Mouse (Mus musculus) midbrain, embryonic 11.5 days (tissue): ENCODE data around the gene Bcar3. TPM values are rescaled to one million over a fixed set of nuclear protein-coding genes. Genes with fewer than 3 reads are reported as not detected.

Source experiments
- ATAC-seq: fragments of 200-750 bp; cut with Nextera tagmentation; 2 replicates; pipeline ENCODE4 v1.8.0; 2017; ENCODE audit warnings: moderate TSS enrichment, moderate library complexity; ENCODE audit not compliant: low FRiP score
- DNase-seq: peaks from one replicate; pipeline ENCODE4 v3.0.0; 2015; ENCODE audit warnings: low spot score; ENCODE audit errors: missing footprints
- H3K27ac ChIP-seq: fragments of 300-500 bp; sonication (generic); 2 replicates; pipeline ENCODE4 v1.5.1; 2014; ENCODE audit warnings: low read depth, low read length
- H3K27me3 ChIP-seq: fragments of 300-500 bp; sonication (generic); 2 replicates; pipeline ENCODE4 v1.6.1; 2014; ENCODE audit warnings: mild to moderate bottlenecking, low read length, moderate library complexity, mixed read lengths; ENCODE audit not compliant: control insufficient read depth, insufficient read depth
- H3K36me3 ChIP-seq: fragments of 300-500 bp; sonication (generic); 2 replicates; pipeline ENCODE4 v1.6.1; 2014; ENCODE audit warnings: mild to moderate bottlenecking, low read length, moderate library complexity, mixed read lengths; ENCODE audit not compliant: control insufficient read depth, insufficient read depth
- H3K4me1 ChIP-seq: fragments of 300-500 bp; sonication (generic); 2 replicates; pipeline ENCODE4 v1.6.1; 2014; ENCODE audit warnings: low read length; ENCODE audit not compliant: control insufficient read depth, insufficient read depth
- H3K4me2 ChIP-seq: fragments of 300-500 bp; sonication (generic); 2 replicates; pipeline ENCODE4 v1.6.1; 2014; ENCODE audit warnings: mild to moderate bottlenecking, moderate library complexity
- H3K4me3 ChIP-seq: fragments of 300-500 bp; sonication (generic); 2 replicates; pipeline ENCODE4 v1.5.1; 2014; ENCODE audit warnings: low read depth, low read length
- H3K9ac ChIP-seq: fragments of 300-500 bp; sonication (generic); 2 replicates; pipeline ENCODE4 v1.6.1; 2014; ENCODE audit warnings: low read length
- H3K9me3 ChIP-seq: fragments of 300-500 bp; sonication (generic); 2 replicates; pipeline ENCODE4 v1.6.1; 2016; ENCODE audit warnings: low read length; ENCODE audit not compliant: control insufficient read depth
- WGBS: fragments of 180-500 bp; shearing (Covaris S2); extraction: QIAGEN DNeasy Blood & Tissue Kit; methylation state at CpG from one replicate; pipeline ENCODE4 v1.1.7; 2014; 5-methylcytosine and 5-hydroxymethylcytosine counted together
- polyA plus RNA-seq: library from polyadenylated mRNA; unstranded; fragments of >200 nt; fragmentation: Nextera tagmentation; extraction: Ambion mirVana; gene quantifications from 2 replicates; pipeline ENCODE4 v1.2.1, GENCODE M21; 2014

Gene Bcar3
- polyA plus RNA-seq, 1 experiment from 2014 or later: 16.7 TPM

DNA sequence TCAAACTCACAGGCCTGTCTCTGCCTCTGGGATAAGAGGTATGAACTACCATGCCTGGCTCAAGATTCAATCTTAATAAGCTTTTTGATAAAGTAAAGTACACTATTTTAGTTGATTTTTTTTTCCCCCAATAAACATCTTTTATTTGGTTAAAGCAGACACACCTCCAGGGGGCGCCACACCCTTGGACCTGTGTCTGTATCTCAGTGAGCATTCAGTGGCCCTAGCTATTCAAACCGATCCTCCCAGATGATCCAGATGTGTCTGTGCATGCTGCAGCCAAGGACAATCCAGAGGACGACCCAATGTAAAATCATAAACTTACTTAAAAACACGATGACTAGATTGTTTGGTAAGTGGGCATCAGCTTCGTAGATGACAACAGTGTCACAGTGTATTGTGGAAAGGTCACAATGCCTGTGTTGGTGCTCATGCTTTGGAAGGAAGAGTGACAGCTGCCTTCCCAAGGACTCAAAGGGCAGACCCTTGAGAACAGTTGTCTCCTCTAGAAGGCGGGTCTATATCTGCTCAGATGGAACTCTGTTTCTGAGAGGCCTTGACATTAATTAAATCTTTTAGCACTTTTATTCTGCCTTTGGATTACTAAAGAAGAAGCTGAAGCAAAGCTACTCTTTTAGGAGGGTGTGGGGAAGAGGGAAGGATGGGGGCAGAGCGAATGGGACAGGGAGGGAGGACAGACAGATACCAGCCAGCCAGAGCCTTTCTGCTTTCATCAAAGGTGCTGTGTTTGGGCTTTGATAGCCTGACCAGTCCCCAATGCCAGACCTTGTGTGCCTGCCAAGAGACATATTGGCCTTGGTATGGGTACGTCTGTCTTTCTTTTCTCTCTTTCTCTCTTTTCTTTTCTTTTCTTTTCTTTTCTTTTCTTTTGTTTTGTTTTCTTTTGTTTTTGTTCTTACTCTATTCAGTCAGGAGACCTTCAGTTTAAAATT, 141.3 kb downstream of the Bcar3 start:
- 68% methylated on average over 8 of the region's 8 CpGs for WGBS
- no peak overlapping the region for H3K4me3 ChIP-seq
- H3K9ac ChIP-seq: no peak overlapping the region
- DNase-seq (no peak), ATAC-seq (no peak)
- peaks cover 26% of the 10 kb centered on the region for H3K4me1 ChIP-seq
- H3K27me3 ChIP-seq: no peaks in the 10 kb centered on the region
- H3K36me3 ChIP-seq: no peaks in the 10 kb centered on the region
- H3K27ac ChIP-seq: no peak overlapping the region
- H3K9me3 ChIP-seq: no peaks in the 10 kb centered on the region
- no peak overlapping the region for H3K4me2 ChIP-seq

DNA sequence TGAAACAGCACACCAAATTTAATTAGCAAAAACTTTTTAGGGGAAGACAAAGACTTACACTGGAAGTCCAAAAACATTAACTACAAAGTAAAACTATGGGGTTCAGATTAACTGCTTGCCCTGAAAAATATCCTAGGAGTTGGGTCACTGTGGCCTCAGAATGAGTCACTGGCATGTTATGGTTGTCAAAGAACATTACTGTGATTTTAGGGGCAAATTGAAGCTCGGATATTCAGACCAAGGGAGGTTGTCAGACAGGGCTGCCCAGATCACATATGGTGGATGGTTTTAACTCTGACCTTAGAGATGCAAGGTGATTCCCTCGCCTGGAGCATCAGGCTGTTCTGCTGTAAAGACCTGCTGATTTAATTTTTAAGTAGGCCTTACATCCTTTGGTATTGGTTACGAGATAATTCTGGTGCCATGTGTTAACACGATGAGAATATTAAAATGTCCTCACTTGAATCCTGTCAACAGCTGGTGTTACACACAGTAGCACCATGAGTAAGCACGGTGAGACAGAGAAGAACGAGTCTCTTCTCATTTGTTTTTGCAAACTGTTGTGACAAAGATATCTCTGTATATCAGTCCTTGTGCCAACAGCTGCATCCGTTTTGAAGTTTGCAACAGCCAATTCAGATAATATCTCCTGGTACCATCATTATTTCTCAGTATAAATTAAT, 144.3 kb downstream of the Bcar3 start:
- H3K9ac ChIP-seq: no peak overlapping the region
- no peak overlapping the region for H3K27ac ChIP-seq
- H3K4me1 ChIP-seq: peaks cover 20% of the 10 kb centered on the region
- H3K36me3 ChIP-seq: no peaks in the 10 kb centered on the region
- no peaks in the 10 kb centered on the region for H3K9me3 ChIP-seq
- ATAC-seq: peak; percentile 31; the same call in 1 of the 2 replicates
- H3K4me3 ChIP-seq: no peak overlapping the region
- no peak for DNase-seq
- 56% methylated on average over 7 of the region's 7 CpGs for WGBS
- no peak overlapping the region for H3K4me2 ChIP-seq
- H3K27me3 ChIP-seq: no peaks in the 10 kb centered on the region

DNA sequence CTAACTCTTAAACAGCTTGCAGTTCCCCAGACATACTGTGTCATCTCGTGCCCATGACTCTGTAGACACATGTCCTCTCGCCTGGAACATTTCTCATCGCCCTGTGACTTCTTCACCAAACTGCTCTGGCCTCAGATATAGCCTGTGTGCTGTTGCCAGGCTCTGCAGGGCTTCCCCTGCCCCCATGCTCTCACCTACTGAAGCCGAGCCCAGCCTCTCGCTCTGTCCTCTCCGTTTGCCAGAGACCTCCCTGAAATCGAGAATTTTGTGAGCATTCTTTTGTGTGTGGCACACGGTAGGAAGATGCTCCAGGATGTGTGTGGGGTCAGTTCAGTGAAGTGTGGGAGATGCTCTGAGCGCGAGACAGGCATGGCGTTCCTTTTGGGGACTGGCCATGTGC, 151.8 kb downstream of the Bcar3 start:
- 88% methylated on average over 11 of the region's 11 CpGs for WGBS
- H3K9me3 ChIP-seq: no peaks in the 10 kb centered on the region
- H3K4me2 ChIP-seq: no peak overlapping the region
- DNase-seq (no peak), ATAC-seq (no peak)
- H3K4me3 ChIP-seq: no peak overlapping the region
- H3K36me3 ChIP-seq: no peaks in the 10 kb centered on the region
- no peak overlapping the region for H3K9ac ChIP-seq
- H3K27ac ChIP-seq: no peak overlapping the region
- H3K27me3 ChIP-seq: no peaks in the 10 kb centered on the region
- no peaks in the 10 kb centered on the region for H3K4me1 ChIP-seq

DNA sequence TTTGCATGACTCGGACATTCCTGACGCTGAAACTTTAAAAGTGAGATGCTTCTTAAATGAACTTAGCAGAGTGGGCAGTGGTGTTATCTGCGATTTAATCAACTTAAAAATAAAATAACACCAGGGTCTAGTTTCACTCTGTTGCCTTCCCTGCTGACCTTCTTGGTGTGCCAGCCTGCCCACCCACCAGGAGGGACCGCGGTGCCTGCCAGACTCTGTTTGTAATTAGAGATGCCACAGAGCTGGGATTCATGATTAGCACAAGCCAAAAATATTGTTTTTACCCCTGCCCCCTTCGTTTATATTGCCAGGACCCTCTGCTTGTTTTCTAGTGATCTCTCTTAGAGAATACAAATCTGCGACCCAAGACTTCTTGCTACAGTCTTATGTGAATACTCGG, 152.7 kb downstream of the Bcar3 start:
- H3K4me2 ChIP-seq: no peak overlapping the region
- no peak overlapping the region for H3K27ac ChIP-seq
- no peaks in the 10 kb centered on the region for H3K4me1 ChIP-seq
- H3K27me3 ChIP-seq: no peaks in the 10 kb centered on the region
- no peak overlapping the region for H3K4me3 ChIP-seq
- H3K9me3 ChIP-seq: no peaks in the 10 kb centered on the region
- H3K36me3 ChIP-seq: no peaks in the 10 kb centered on the region
- ATAC-seq (no peak), DNase-seq (no peak)
- H3K9ac ChIP-seq: no peak overlapping the region
- 82% methylated on average over 8 of the region's 8 CpGs for WGBS

DNA sequence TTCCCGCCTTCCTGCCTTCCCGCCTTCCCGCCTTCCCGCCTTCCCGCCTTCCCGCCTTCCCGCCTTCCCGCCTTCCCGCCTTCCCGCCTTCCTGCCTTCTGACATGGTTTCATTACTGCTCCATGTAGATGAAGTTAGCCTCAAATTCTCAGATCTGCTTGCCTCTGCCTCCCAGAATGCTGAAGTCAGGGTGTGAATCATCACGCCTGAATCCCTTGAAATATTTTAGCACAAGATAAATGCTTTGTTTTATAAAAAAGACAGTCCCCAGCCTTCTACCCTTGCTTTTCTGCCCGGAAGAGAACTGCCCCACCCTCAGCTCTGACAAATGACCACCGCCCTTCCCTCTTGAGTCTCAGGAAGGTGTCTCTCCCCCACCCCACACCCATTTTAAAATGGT, 154.3 kb downstream of the Bcar3 start:
- no peak overlapping the region for H3K9ac ChIP-seq
- no peak overlapping the region for H3K4me3 ChIP-seq
- H3K27ac ChIP-seq: no peak overlapping the region
- no peaks in the 10 kb centered on the region for H3K9me3 ChIP-seq
- H3K4me2 ChIP-seq: no peak overlapping the region
- no peak for ATAC-seq
- no peaks in the 10 kb centered on the region for H3K4me1 ChIP-seq
- H3K27me3 ChIP-seq: no peaks in the 10 kb centered on the region
- no peak for DNase-seq
- 98% methylated on average over 13 of the region's 13 CpGs for WGBS
- no peaks in the 10 kb centered on the region for H3K36me3 ChIP-seq

DNA sequence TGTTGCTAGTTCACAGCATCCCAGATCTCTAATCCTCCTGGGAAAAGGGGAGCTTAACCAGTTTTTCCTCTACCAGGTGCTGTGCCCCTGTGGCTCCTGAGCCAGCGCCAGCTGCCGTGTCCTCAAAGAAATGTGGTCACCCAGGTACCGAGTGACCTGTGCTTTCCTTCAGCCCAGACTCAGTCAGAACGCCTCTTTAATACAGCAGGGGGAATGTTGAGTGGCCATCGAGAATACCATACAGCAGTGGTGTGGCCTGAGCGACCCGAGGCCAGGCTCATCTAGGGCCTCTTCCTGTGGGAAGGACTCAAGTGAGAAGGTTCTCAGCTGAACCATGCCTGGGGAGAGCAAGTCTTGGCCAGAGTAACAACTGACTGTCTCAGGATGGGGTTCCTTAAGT, 156.1 kb downstream of the Bcar3 start:
- Histone ChIP-seq H3K4me2 (no peak overlapping the region), H3K27me3 (no peaks in the 10 kb centered on the region), H3K36me3 (no peaks in the 10 kb centered on the region), H3K27ac (no peak overlapping the region), H3K9me3 (no peaks in the 10 kb centered on the region), H3K4me3 (no peak overlapping the region), H3K9ac (no peak overlapping the region), H3K4me1 (no peaks in the 10 kb centered on the region)
- WGBS: 90% methylated on average over 7 of the region's 7 CpGs
- ATAC-seq: no peak
- no peak for DNase-seq

DNA sequence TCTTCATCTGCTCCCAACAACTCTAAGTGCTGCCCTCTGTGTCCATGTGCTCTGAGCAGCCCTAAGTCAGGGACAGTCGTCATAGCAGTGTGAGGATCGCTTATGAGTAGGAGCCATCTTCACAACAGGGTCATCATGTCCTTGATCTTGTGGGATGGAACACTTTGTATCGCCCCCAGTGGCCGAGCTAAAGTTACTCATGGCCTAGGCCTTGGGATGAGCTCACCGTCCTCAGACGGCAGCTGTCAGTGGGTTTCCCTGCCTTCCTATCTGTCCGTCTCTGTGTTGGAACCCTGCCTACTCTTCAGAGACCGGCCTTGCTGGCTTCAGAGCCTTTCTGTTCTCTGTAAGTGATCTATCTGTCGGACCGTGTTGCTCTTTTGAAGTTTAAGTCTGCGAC, 159.9 kb downstream of the Bcar3 start:
- DNase-seq (no peak), ATAC-seq (no peak)
- no peak overlapping the region for H3K4me3 ChIP-seq
- H3K36me3 ChIP-seq: no peaks in the 10 kb centered on the region
- 87% methylated on average over 11 of the region's 11 CpGs for WGBS
- no peak overlapping the region for H3K9ac ChIP-seq
- H3K27me3 ChIP-seq: no peaks in the 10 kb centered on the region
- no peak overlapping the region for H3K4me2 ChIP-seq
- no peaks in the 10 kb centered on the region for H3K9me3 ChIP-seq
- H3K4me1 ChIP-seq: 0 out of 2 replicates have a peak, but pooled peaks cover 2% of the 10 kb centered on the region
- H3K27ac ChIP-seq: no peak overlapping the region

DNA sequence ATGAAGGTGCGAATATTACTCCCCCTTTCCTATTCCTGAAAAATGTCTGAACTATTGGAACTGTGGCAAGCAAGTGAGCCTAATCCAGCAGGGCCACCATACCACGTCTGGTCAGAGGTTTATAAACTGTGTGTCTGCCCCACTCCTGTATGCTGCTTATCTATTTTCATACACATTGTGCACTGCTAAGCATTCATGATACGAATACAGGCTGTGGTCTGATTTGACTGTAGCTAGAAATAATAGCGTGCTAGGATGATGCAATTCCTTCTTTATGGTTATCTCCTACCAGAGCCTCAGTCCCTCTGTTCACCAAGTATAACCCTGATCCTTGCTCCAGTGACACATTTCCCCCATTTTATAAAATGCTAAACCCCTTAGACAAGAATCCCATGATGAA, 162.2 kb downstream of the Bcar3 start:
- H3K9me3 ChIP-seq: no peaks in the 10 kb centered on the region
- no peaks in the 10 kb centered on the region for H3K27me3 ChIP-seq
- ATAC-seq: no peak
- DNase-seq: no peak
- no peak overlapping the region for H3K4me2 ChIP-seq
- H3K9ac ChIP-seq: no peak overlapping the region
- H3K36me3 ChIP-seq: no peaks in the 10 kb centered on the region
- H3K4me3 ChIP-seq: no peak overlapping the region
- WGBS: 87% methylated on average over 4 of the region's 4 CpGs
- peaks cover 12% of the 10 kb centered on the region for H3K4me1 ChIP-seq
- H3K27ac ChIP-seq: no peak overlapping the region

DNA sequence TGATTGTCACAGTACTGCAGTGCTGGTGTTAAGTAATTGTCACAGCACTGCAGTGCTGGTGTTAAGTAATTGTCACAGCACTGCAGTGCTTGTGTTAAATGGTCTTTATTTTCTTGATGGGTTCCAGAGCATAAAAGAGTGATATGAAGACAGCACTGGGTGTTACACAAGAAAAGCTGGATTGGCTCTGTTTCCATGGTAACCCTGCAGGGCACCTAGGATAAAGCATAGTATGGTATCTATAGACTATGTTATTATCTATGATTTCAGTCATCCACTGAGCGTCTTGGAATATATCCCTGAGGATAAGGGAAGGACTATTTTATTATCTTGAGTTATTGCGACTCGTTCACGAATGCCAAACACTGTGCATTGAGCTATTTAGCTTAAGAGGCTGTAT, 162.9 kb downstream of the Bcar3 start:
- Histone ChIP-seq H3K9me3 (no peaks in the 10 kb centered on the region), H3K9ac (no peak overlapping the region), H3K4me3 (no peak overlapping the region), H3K4me2 (no peak overlapping the region), H3K27me3 (no peaks in the 10 kb centered on the region), H3K27ac (no peak overlapping the region), H3K36me3 (no peaks in the 10 kb centered on the region), H3K4me1 (peaks cover 18% of the 10 kb centered on the region)
- 85% methylated on average over 4 of the region's 4 CpGs for WGBS
- ATAC-seq: no peak
- no peak for DNase-seq
